Mouse (Mus musculus) layer of hippocampus, postnatal 14 days (tissue): ENCODE measurements around the gene Srsy. TPM values are rescaled to one million over a fixed set of nuclear protein-coding genes. Genes with fewer than 3 reads are reported as not detected.
"Not testable (repeated sequence)": the region's sequence is repeated elsewhere in the genome, so short reads cannot be mapped to it uniquely, and the experiment has no call there.

Experiments used
- DNase-seq, 2 experiments: peaks; one replicate each; pipeline ENCODE4 v3.0.0; 2021 to 2022; ENCODE audit warnings: low spot score in 2 of 2, mixed read lengths in 1 of 2
- long read RNA-seq, 2 experiments: library from polyadenylated mRNA; stranded (forward); transcript quantifications; one replicate each; pipeline ENCODE4 v2.0.0; 2021
- total RNA-seq, 2 experiments: library from RNA; stranded (reverse); gene quantifications; 2 replicates each; pipeline ENCODE4 v1.2.3; 2021

The Srsy gene
- not detected for total RNA-seq
- long read RNA-seq, experiment 1 = 0 reads
- long read RNA-seq, experiment 2 = 0 reads

GRCm38 (mm10) chrY:17937230-17937629, at the start of gene Srsy:
Srsy (minus strand) TSS chrY:17937330.
- DNase-seq = not testable (repeated sequence)

Other genes with a start within 250 kb of the Srsy start
- gene Gm21904, start 91.1 kb downstream of the Srsy start, total RNA-seq = not detected
- not detected for gene Gm20772, start 62.6 kb downstream of the Srsy start, total RNA-seq
- gene Gm20831, start 62.6 kb downstream of the Srsy start, total RNA-seq = not detected
- gene Gm21764, start 124.5 kb upstream of the Srsy start, total RNA-seq = not detected
- not detected for gene Ssty1, start 151.8 kb upstream of the Srsy start, total RNA-seq